Mouse (Mus musculus) liver, embryonic 15.5 days (tissue): ENCODE results near the gene Ech1. TPM values are rescaled to one million over a fixed set of nuclear protein-coding genes. Genes with fewer than 3 reads are reported as not detected.
A peak's percentile ranks its signal among the peaks of the same experiment; 100 is the strongest.

Experiments
- ATAC-seq: fragments of 200-750 bp; cut with Nextera tagmentation; 2 replicates; pipeline ENCODE4 v1.8.0; 2017; ENCODE audit warnings: moderate number of reproducible peaks, mild to moderate bottlenecking, moderate library complexity; ENCODE audit not compliant: insufficient read depth
- H3K27ac ChIP-seq: fragments of 300-500 bp; sonication (generic); replicated peaks from 2 replicates; pipeline ENCODE4 v1.5.1; 2015; ENCODE audit warnings: mild to moderate bottlenecking, inconsistent platforms
- H3K27me3 ChIP-seq: fragments of 300-500 bp; sonication (generic); 2 replicates; pipeline ENCODE4 v1.6.1; 2015; ENCODE audit warnings: mild to moderate bottlenecking, inconsistent platforms
- H3K36me3 ChIP-seq: fragments of 300-500 bp; sonication (generic); replicated peaks from 2 replicates; pipeline ENCODE4 v1.6.1; 2015; ENCODE audit warnings: moderate library complexity, mild to moderate bottlenecking, inconsistent platforms
- H3K4me1 ChIP-seq: fragments of 300-500 bp; sonication (generic); replicated peaks from 2 replicates; pipeline ENCODE4 v1.6.1; 2015; ENCODE audit warnings: inconsistent platforms
- H3K4me2 ChIP-seq: fragments of 300-500 bp; sonication (generic); 2 replicates; pipeline ENCODE4 v1.6.1; 2015; ENCODE audit warnings: moderate library complexity, mild to moderate bottlenecking, inconsistent platforms
- H3K4me3 ChIP-seq: fragments of 300-500 bp; sonication (generic); replicated peaks from 2 replicates; pipeline ENCODE4 v1.5.1; 2015; ENCODE audit warnings: mild to moderate bottlenecking, inconsistent platforms
- H3K9ac ChIP-seq: fragments of 300-500 bp; sonication (generic); 2 replicates; pipeline ENCODE4 v1.6.1; 2015; ENCODE audit warnings: moderate library complexity, mild to moderate bottlenecking, inconsistent platforms
- H3K9me3 ChIP-seq: fragments of 300-500 bp; sonication (generic); replicated peaks from 2 replicates; pipeline ENCODE4 v1.6.1; 2016; ENCODE audit warnings: inconsistent platforms
- WGBS: fragments of 180-500 bp; shearing (Covaris S2); methylation state at CpG from one replicate; pipeline ENCODE4 v1.1.7; 2015; ENCODE audit warnings: mixed read lengths; ENCODE audit not compliant: insufficient replicate concordance; 5-methylcytosine and 5-hydroxymethylcytosine counted together
- polyA plus RNA-seq: library from polyadenylated mRNA; unstranded; fragments of >200 nt; fragmentation: Nextera tagmentation; extraction: Ambion mirVana; gene quantifications from 2 replicates; pipeline ENCODE4 v1.2.1, GENCODE M21; 2015

Gene Ech1
- polyA plus RNA-seq, 1 experiment from 2014 or later, result 125 TPM

DNA sequence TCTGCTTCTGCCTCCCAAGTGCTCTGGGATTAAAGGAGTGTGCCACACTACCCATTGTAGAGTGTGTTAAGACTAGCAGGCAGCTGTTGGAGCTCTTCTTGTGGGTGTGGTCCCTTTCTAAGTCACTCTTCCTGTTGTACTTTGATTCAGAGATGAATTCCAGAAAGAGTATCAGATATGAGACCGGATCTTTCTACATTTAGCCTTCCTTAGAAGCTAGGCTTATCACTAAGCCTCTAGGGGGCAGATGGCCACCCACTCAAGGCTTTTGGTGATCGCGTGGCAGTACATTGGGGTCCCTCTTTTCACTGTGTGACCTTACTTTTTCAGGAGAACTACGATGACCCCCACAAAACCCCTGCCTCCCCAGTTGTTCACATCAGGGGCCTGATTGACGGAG lies 12.1 kb upstream of the Ech1 start:
- Histone ChIP-seq H3K9me3 (no peaks in the 10 kb centered on the region), H3K27ac (peak overlapping the region; percentile 94), H3K27me3 (no peaks in the 10 kb centered on the region), H3K9ac (peak overlapping the region; percentile 81; the same call in 1 of the 2 replicates), H3K36me3 (peaks cover 63% of the 10 kb centered on the region), H3K4me1 (peaks cover 75% of the 10 kb centered on the region), H3K4me2 (peak overlapping the region; percentile 87), H3K4me3 (peak overlapping the region; percentile 88)
- no peak for ATAC-seq
- 67% methylated on average over 5 of the region's 5 CpGs for WGBS

DNA sequence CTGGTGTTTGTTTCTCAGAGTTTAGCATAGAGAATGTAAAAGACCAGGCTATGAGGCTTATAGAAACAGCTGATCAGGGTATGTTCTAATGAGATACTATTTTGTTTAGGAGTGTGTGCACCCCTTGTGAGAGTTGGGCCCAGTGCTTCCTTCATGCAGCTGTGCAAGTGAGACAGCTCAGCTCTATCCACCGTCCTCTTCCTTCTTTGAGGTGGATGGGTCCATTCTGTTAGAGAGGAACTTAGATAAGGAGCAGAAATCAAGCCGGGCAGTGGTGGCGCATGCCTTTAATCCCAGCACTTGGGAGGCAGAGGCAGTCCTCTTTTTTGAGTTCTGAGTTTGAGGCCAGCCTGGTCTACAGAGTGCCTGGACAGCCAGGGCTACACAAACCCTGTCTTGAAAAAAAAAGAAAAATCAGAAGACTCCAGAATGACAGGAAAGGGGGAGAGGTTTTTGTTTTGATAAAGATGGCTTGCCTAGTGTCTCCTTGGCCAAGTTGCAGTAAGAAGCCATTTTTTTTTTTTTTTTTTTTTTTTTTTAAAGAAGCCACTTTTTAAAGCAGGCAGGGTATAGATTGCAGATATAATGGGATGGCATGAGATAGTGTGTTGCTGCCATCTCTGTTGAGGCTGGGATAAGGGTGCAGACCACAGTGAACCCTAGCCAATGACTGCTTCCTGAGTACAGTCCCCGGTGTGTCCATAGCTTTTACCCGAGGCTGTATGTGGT lies 10.5 kb upstream of the Ech1 start:
- Histone ChIP-seq H3K27ac (peak overlapping the region; percentile 19; the same call in 1 of the 2 replicates), H3K36me3 (peaks cover 77% of the 10 kb centered on the region)

GRCm38 (mm10) chr7:28815230-28815629 lies 9.8 kb upstream of the Ech1 start:
- WGBS, result 88% methylated on average over 9 of the region's 9 CpGs
- H3K4me3 ChIP-seq, result no peak overlapping the region
- no peaks in the 10 kb centered on the region for H3K9me3 ChIP-seq
- peak overlapping the region; percentile 5; the same call in 1 of the 2 replicates for H3K4me2 ChIP-seq
- H3K9ac ChIP-seq, result no peak overlapping the region
- H3K27me3 ChIP-seq, result no peaks in the 10 kb centered on the region
- peaks cover 84% of the 10 kb centered on the region for H3K4me1 ChIP-seq
- no peak for ATAC-seq
- H3K27ac ChIP-seq, result no peak overlapping the region; the same call in 1 of the 2 replicates
- peaks cover 85% of the 10 kb centered on the region for H3K36me3 ChIP-seq

More for the DNA sequence above, 10.5 kb upstream of the Ech1 start:
- Histone ChIP-seq H3K9ac (no peak overlapping the region; the same call in 1 of the 2 replicates), H3K9me3 (no peaks in the 10 kb centered on the region), H3K27me3 (no peaks in the 10 kb centered on the region), H3K4me1 (peaks cover 81% of the 10 kb centered on the region), H3K4me2 (0 out of 2 replicates have a peak overlapping the region, but pooled peaks have one; percentile 5), H3K4me3 (no peak overlapping the region)
- ATAC-seq, result no peak
- 53% methylated on average over 5 of the region's 5 CpGs for WGBS

- WGBS, result 83% methylated on average over 9 of the region's 9 CpGs
- Histone ChIP-seq H3K27me3 (no peaks in the 10 kb centered on the region), H3K4me3 (no peak overlapping the region), H3K36me3 (peaks cover 95% of the 10 kb centered on the region), H3K9ac (no peak overlapping the region), H3K4me2 (no peak overlapping the region), H3K9me3 (no peaks in the 10 kb centered on the region), H3K27ac (no peak overlapping the region), H3K4me1 (peaks cover 94% of the 10 kb centered on the region)
- ATAC-seq, result no peak
Observed at GRCm38 (mm10) chr7:28816201-28816600, 8.8 kb upstream of the Ech1 start.

GRCm38 (mm10) chr7:28816920-28817319 lies 8.1 kb upstream of the Ech1 start:
- Histone ChIP-seq H3K9ac (no peak overlapping the region), H3K9me3 (no peaks in the 10 kb centered on the region), H3K27ac (no peak overlapping the region), H3K27me3 (no peaks in the 10 kb centered on the region), H3K4me1 (peaks cover 97% of the 10 kb centered on the region), H3K4me2 (no peak overlapping the region), H3K36me3 (peaks cover 99% of the 10 kb centered on the region), H3K4me3 (no peak overlapping the region)
- 87% methylated on average over 10 of the region's 10 CpGs for WGBS
- ATAC-seq, result no peak

- 57% methylated on average over 6 of the region's 6 CpGs for WGBS
- H3K9me3 ChIP-seq, result no peaks in the 10 kb centered on the region
- no peak overlapping the region for H3K4me2 ChIP-seq
- no peaks in the 10 kb centered on the region for H3K27me3 ChIP-seq
- no peak overlapping the region for H3K4me3 ChIP-seq
- no peak for ATAC-seq
- no peak overlapping the region for H3K9ac ChIP-seq
- H3K36me3 ChIP-seq, result peaks cover 99% of the 10 kb centered on the region
- peaks cover 97% of the 10 kb centered on the region for H3K4me1 ChIP-seq
- H3K27ac ChIP-seq, result no peak overlapping the region
Observed at GRCm38 (mm10) chr7:28817524-28817923, 7.5 kb upstream of the Ech1 start.

- Histone ChIP-seq H3K36me3 (peaks cover 99% of the 10 kb centered on the region), H3K9me3 (no peaks in the 10 kb centered on the region), H3K27ac (no peak overlapping the region), H3K4me3 (no peak overlapping the region), H3K27me3 (no peaks in the 10 kb centered on the region), H3K4me2 (no peak overlapping the region), H3K9ac (no peak overlapping the region), H3K4me1 (peaks cover 97% of the 10 kb centered on the region)
- no peak for ATAC-seq
- WGBS, result 84% methylated on average over 4 of the region's 4 CpGs
Observed at GRCm38 (mm10) chr7:28817957-28818356, 7.1 kb upstream of the Ech1 start.

DNA sequence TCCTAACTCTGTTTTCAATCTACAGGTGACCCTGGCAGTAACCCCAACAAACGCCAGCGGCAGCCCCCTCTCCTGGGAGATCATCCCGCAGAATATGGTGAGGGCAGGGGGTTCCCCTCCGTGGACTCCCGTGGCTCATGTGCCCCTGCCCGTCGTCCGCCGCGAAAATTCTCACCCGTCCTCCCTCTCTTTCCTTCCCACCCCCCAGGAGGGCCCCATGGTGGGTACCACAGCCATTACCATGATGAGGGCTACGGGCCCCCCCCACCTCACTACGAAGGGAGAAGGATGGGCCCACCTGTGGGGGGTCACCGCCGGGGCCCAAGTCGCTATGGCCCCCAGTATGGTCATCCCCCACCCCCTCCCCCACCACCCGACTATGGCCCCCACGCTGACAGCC lies 6.6 kb upstream of the Ech1 start:
- Histone ChIP-seq H3K4me1 (peaks cover 97% of the 10 kb centered on the region), H3K36me3 (peaks cover 96% of the 10 kb centered on the region), H3K27ac (no peak overlapping the region), H3K4me3 (no peak overlapping the region), H3K4me2 (no peak overlapping the region), H3K27me3 (no peaks in the 10 kb centered on the region), H3K9me3 (no peaks in the 10 kb centered on the region), H3K9ac (no peak overlapping the region)
- ATAC-seq, result no peak
- WGBS, result 87% methylated on average over 18 of the region's 18 CpGs

DNA sequence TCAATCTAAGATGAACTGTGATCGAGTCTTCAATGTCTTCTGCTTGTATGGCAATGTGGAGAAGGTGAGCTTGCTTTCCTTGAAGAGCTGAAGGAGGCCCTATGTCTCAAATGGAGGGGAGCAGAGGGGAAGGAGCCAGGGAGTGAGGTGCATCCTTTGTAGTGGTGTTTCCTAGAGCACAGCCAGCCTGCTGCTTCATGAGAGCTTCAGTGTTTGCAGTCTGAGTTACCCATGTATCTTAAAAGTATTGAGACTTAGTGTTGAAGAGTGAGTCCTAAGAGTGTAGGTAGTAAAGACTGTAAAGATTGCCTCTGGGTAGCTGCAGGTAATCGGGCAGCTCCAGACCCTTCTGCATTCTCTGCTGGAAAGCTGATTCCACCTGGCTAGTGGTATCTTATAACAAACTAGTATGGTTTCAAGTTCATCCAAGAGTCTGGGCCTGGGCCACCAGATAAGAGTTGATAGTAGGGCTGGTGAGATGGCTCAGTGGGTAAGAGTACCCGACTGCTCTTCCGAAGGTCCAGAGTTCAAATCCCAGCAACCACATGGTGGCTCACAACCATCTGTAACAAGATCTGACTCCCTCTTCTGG lies 6.1 kb upstream of the Ech1 start:
- no peaks in the 10 kb centered on the region for H3K27me3 ChIP-seq
- no peak overlapping the region for H3K4me3 ChIP-seq
- no peak overlapping the region; the same call in 1 of the 2 replicates for H3K27ac ChIP-seq
- peaks cover 97% of the 10 kb centered on the region for H3K4me1 ChIP-seq
- peaks cover 91% of the 10 kb centered on the region for H3K36me3 ChIP-seq
- 38% methylated on average over 4 of the region's 4 CpGs for WGBS
- no peak for ATAC-seq
- no peak overlapping the region for H3K4me2 ChIP-seq
- H3K9ac ChIP-seq, result no peak overlapping the region
- no peaks in the 10 kb centered on the region for H3K9me3 ChIP-seq

- Histone ChIP-seq H3K9me3 (no peaks in the 10 kb centered on the region), H3K4me3 (no peak overlapping the region), H3K9ac (no peak overlapping the region), H3K36me3 (peaks cover 85% of the 10 kb centered on the region), H3K27ac (no peak overlapping the region), H3K27me3 (no peaks in the 10 kb centered on the region), H3K4me1 (peaks cover 97% of the 10 kb centered on the region), H3K4me2 (no peak overlapping the region)
- WGBS, result 84% methylated on average over 4 of the region's 4 CpGs
- no peak for ATAC-seq
Observed at GRCm38 (mm10) chr7:28819571-28819970, 5.4 kb upstream of the Ech1 start.

DNA sequence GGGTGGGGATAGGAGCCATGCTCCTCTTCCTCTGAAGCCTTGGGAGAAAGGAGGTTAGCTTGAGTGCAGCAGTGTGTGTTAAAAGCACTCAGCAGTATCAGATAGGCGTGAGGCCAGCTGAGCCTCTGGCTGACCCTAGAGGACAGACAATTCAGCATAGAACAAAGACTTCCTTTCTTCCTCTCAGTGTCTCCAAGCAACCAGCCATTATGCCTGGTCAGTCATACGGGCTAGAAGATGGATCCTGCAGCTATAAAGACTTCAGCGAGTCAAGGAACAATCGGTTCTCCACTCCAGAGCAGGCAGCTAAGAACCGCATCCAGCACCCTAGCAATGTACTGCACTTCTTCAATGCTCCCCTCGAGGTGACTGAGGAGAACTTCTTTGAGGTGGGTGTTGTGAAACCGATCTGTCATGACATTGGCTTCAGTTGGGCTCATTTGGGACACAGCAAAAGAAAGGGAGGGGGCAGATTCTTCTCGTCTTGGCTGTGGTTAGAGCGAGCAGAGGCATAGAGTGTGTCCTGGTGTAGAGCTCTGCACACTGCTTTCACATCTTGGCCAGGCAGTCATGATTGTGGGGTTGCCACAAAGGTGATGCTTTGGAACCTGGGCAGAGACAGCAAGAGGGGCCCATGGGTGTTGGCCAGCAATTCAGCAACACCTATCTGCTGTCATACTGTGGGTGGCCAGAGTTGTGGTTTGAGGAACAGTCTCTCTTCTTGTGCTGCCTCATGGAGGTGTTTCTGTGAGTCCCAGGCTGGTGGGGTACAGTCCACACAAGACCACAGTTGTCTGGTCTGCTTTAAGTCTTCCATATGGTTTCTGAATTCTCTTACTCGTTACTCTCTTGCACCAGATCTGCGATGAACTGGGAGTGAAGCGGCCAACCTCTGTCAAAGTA lies 4.4 kb upstream of the Ech1 start:
- Histone ChIP-seq H3K36me3 (peaks cover 75% of the 10 kb centered on the region), H3K4me2 (no peak overlapping the region), H3K4me3 (no peak overlapping the region), H3K9me3 (no peaks in the 10 kb centered on the region), H3K27ac (no peak overlapping the region; the same call in 1 of the 2 replicates), H3K4me1 (peaks cover 94% of the 10 kb centered on the region), H3K9ac (no peak overlapping the region), H3K27me3 (no peaks in the 10 kb centered on the region)
- WGBS, result 81% methylated on average over 12 of the region's 12 CpGs
- no peak for ATAC-seq
